Mouse (Mus musculus): Measurements from ENCODE around the gene Tmem211. TPM values are rescaled to one million over a fixed set of nuclear protein-coding genes. Genes with fewer than 3 reads are reported as not detected.
A peak's percentile ranks its signal among the peaks of the same experiment; 100 is the strongest.

The Tmem211 gene
- polyA plus RNA-seq, 2 experiments: not detected

DNA sequence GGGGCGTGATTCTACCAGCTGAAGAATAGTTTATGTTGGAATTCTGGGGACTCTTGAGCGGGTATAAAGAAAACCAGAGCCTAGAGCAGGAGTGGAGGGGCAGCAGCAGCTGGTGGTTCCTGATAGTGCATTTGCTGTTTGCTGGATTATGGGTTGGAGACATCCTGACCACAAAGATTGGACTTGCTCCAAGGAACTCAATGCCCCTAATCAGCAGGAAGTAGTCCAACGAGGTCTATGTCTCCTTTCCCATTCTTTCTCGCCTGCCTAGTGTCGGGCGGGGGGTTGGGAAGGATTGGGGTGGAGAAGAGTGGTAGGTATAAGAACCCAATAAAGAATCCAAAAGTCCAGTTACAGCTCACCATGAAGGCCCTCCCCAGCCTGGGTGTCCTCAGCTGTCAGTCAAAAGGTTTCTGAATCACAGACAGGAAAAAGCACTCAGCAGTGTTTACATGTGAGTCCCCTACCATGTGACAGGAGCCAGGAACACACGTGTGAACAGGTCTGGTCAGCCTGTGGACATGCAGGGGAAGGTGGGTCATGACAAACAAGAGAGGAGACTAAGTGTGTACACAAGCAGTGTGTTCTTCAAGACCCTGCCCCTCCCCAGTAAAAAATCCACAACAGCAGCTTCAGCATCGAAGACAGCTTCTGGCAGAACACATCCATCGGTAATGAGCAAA is 19.9 kb upstream of the Tmem211 start:
- H3K36me3 ChIP-seq (replicated peaks; ENCODE audit: control insufficient read depth, insufficient read depth, low read depth): no peaks in the 10 kb centered on the region
- H3K9me3 ChIP-seq (ENCODE audit: control insufficient read depth, low read length): no peaks in the 10 kb centered on the region
- TF ChIP-seq EP300 (IDR thresholded peaks at IDR 0.05; ENCODE audit: low read depth) (no peak), CTCF (IDR thresholded peaks at IDR 0.05; ENCODE audit: low read depth) (no peak)
- no peak overlapping the region for H3K9ac ChIP-seq (replicated peaks)
- DNase-seq (ENCODE audit: low read depth in 3 of 3, low spot score in 3 of 3) (no peak), ATAC-seq (ENCODE audit: insufficient read depth) (no peak)
- no peak overlapping the region for H3K4me2 ChIP-seq (ENCODE audit: low read depth)
- no peaks in the 10 kb centered on the region for H3K27me3 ChIP-seq (ENCODE audit: control insufficient read depth, insufficient read depth, low read length)
- 18% methylated on average over 9 of the region's 9 CpGs for WGBS (ENCODE audit: insufficient replicate concordance)
- no peak overlapping the region for H3K4me3 ChIP-seq (ENCODE audit: insufficient read depth in 1 of 2, low read depth in 2 of 2, low read length in 2 of 2)
- peaks cover 2 to 14% of the 10 kb centered on the region in 2 experiments; a peak in 2 of 4 replicates for H3K4me1 ChIP-seq (replicated peaks; ENCODE audit: control insufficient read depth in 2 of 2, insufficient read depth in 2 of 2, low read length in 1 of 2)
- H3K27ac ChIP-seq: no peak overlapping the region

DNA sequence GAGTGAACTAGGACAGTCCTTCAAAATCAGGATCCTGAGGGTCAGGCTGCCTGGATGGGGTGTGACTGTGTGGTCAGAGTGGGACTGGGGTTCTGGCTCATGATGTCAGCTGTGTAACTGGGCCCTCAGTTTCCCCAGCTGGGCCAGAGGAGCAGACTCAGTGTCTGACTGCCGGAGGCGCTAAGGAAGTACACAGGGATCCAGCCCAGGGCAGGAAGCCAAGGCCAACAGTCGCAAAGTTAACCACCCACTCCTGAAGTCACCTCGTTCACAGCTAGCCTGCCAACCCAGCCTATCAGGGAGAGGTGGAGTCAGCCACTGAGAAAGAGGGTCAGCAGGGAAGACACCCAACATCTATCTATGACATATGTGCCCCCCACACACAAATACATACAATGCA is 18.7 kb upstream of the Tmem211 start:
- TF ChIP-seq EP300 (IDR thresholded peaks at IDR 0.05; ENCODE audit: low read depth) (no peak), CTCF (IDR thresholded peaks at IDR 0.05; ENCODE audit: low read depth) (no peak)

DNA sequence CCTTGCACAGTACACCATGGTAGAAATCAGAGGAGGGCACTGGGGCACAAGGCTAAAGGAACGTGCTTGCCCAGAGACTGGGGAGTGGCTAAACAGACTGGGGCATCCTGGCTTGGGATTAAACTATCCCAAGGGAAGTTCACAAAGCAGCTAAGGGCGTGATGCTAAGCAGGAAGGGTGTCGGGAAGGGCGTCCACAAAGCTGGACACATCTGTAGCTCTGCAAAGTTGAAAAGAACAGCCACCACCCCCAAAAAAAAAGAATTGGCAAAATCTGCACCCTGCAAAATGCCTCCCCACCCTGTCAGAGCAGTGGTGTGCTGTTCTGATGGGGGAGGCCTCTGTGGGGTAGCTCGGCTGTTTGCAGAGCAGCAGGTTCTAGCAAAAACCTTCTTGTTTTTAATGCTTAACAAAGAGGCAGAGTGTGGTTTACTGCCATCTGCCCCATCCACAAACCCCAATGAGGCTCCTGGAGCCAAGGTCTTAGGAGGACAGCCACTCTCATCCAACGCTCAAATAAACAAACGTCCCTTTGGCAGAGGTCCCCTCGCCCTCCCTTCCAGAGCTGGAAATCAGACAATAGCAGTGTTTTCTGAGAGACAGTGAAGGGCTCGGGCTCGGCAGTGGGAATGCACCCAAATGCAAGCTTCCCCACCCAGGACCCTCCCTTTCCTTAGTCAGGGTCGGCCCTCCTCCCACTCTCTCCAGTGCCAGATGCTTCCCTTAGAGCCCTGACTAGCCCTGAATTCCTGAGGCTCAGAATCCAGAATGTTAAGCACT is 17.9 kb upstream of the Tmem211 start:
- Histone ChIP-seq H3K9me3 (ENCODE audit: control insufficient read depth, low read length) (no peaks in the 10 kb centered on the region), H3K36me3 (replicated peaks; ENCODE audit: control insufficient read depth, insufficient read depth, low read depth) (no peaks in the 10 kb centered on the region), H3K27ac (no peak overlapping the region), H3K4me2 (ENCODE audit: low read depth) (no peak overlapping the region), H3K4me1 (replicated peaks; ENCODE audit: control insufficient read depth in 2 of 2, insufficient read depth in 2 of 2, low read length in 1 of 2) (peaks cover 2 to 14% of the 10 kb centered on the region in 2 experiments; a peak in 2 of 4 replicates), H3K4me3 (ENCODE audit: insufficient read depth in 1 of 2, low read depth in 2 of 2, low read length in 2 of 2) (no peak overlapping the region), H3K9ac (replicated peaks) (no peak overlapping the region), H3K27me3 (ENCODE audit: control insufficient read depth, insufficient read depth, low read length) (no peaks in the 10 kb centered on the region)
- no peak for DNase-seq (ENCODE audit: low read depth in 3 of 3, low spot score in 3 of 3)
- ATAC-seq (ENCODE audit: insufficient read depth): no peak
- TF ChIP-seq CTCF (IDR thresholded peaks at IDR 0.05; ENCODE audit: low read depth) (no peak), EP300 (IDR thresholded peaks at IDR 0.05; ENCODE audit: low read depth) (no peak)
- 50% methylated on average over 11 of the region's 11 CpGs for WGBS (ENCODE audit: insufficient replicate concordance)

More for the DNA sequence above, 18.7 kb upstream of the Tmem211 start:
- Histone ChIP-seq H3K9ac (replicated peaks) (no peak overlapping the region), H3K9me3 (ENCODE audit: control insufficient read depth, low read length) (no peaks in the 10 kb centered on the region), H3K36me3 (replicated peaks; ENCODE audit: control insufficient read depth, insufficient read depth, low read depth) (no peaks in the 10 kb centered on the region), H3K4me1 (replicated peaks; ENCODE audit: control insufficient read depth in 2 of 2, insufficient read depth in 2 of 2, low read length in 1 of 2) (peaks cover 2 to 14% of the 10 kb centered on the region in 2 experiments; a peak in 2 of 4 replicates), H3K4me2 (ENCODE audit: low read depth) (no peak overlapping the region), H3K27ac (no peak overlapping the region), H3K4me3 (ENCODE audit: insufficient read depth in 1 of 2, low read depth in 2 of 2, low read length in 2 of 2) (no peak overlapping the region), H3K27me3 (ENCODE audit: control insufficient read depth, insufficient read depth, low read length) (no peaks in the 10 kb centered on the region)
- no peak for ATAC-seq (ENCODE audit: insufficient read depth)
- no peak for DNase-seq (ENCODE audit: low read depth in 3 of 3, low spot score in 3 of 3)
- 49% methylated on average over 4 of the region's 4 CpGs for WGBS (ENCODE audit: insufficient replicate concordance)

DNA sequence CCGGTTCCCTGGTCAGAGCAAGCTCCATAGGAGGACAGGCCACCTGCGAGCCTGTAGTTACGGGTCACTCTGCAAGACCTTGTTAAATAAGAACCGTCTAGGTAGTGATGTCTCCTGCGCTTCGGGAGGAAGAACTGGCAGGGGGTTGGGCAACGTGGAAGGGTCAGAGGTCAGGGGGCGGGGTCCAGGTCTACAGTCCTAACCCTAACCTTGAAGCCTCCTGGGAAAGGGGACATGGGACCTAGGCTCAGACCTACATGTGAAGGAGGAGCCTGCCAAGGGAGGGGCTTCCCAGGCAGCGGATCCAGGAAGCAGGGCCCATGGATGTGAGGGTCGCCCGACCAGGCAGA is 17.3 kb upstream of the Tmem211 start:
- Histone ChIP-seq H3K27me3 (ENCODE audit: control insufficient read depth, insufficient read depth, low read length) (no peaks in the 10 kb centered on the region), H3K4me2 (ENCODE audit: low read depth) (no peak overlapping the region), H3K9ac (replicated peaks) (no peak overlapping the region), H3K4me3 (ENCODE audit: insufficient read depth in 1 of 2, low read depth in 2 of 2, low read length in 2 of 2) (no peak overlapping the region), H3K36me3 (replicated peaks; ENCODE audit: control insufficient read depth, insufficient read depth, low read depth) (no peaks in the 10 kb centered on the region), H3K4me1 (replicated peaks; ENCODE audit: control insufficient read depth in 2 of 2, insufficient read depth in 2 of 2, low read length in 1 of 2) (peaks cover 2 to 14% of the 10 kb centered on the region in 2 experiments; a peak in 2 of 4 replicates), H3K27ac (no peak overlapping the region), H3K9me3 (ENCODE audit: control insufficient read depth, low read length) (no peaks in the 10 kb centered on the region)
- TF ChIP-seq EP300 (IDR thresholded peaks at IDR 0.05; ENCODE audit: low read depth): no peak
- TF ChIP-seq CTCF (IDR thresholded peaks at IDR 0.05; ENCODE audit: low read depth): no peak
- ATAC-seq (ENCODE audit: insufficient read depth) (no peak), DNase-seq (ENCODE audit: low read depth in 3 of 3, low spot score in 3 of 3) (no peak)
- 56% methylated on average over 11 of the region's 11 CpGs for WGBS (ENCODE audit: insufficient replicate concordance)

DNA sequence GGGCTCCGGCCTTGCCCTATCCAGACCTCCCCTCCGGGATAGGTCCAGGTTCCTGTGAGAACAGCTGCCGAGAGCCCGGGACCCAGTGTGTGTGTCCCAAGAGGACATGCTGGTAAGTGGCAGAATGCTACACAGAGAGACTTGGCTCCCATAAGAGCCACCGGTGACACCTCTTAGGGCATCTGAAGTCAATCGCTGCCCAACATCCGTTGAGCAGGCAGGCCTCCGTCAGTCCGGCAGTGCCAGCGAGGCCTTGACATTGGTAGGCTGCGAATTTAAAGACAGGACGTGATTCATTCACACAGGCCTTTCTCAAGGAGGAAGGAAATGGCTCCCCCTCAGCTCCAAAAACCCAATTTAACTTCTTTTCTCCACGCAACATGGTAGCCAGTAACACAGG is 16.8 kb upstream of the Tmem211 start:
- no peaks in the 10 kb centered on the region for H3K36me3 ChIP-seq (replicated peaks; ENCODE audit: control insufficient read depth, insufficient read depth, low read depth)
- DNase-seq (ENCODE audit: low read depth in 3 of 3, low spot score in 3 of 3) (no peak), ATAC-seq (ENCODE audit: insufficient read depth) (0 out of 2 replicates have a peak, but pooled peaks have one; percentile 14)
- no peak overlapping the region for H3K27ac ChIP-seq
- no peak overlapping the region for H3K9ac ChIP-seq (replicated peaks)
- no peak overlapping the region for H3K4me2 ChIP-seq (ENCODE audit: low read depth)
- no peaks in the 10 kb centered on the region for H3K9me3 ChIP-seq (ENCODE audit: control insufficient read depth, low read length)
- WGBS (ENCODE audit: insufficient replicate concordance): 40% methylated on average over 13 of the region's 13 CpGs
- H3K27me3 ChIP-seq (ENCODE audit: control insufficient read depth, insufficient read depth, low read length): no peaks in the 10 kb centered on the region
- TF ChIP-seq EP300 (IDR thresholded peaks at IDR 0.05; ENCODE audit: low read depth) (no peak), CTCF (IDR thresholded peaks at IDR 0.05; ENCODE audit: low read depth) (no peak)
- peaks cover 2 to 14% of the 10 kb centered on the region in 2 experiments; a peak in 2 of 4 replicates for H3K4me1 ChIP-seq (replicated peaks; ENCODE audit: control insufficient read depth in 2 of 2, insufficient read depth in 2 of 2, low read length in 1 of 2)
- H3K4me3 ChIP-seq (ENCODE audit: insufficient read depth in 1 of 2, low read depth in 2 of 2, low read length in 2 of 2): no peak overlapping the region
